ENCODE assay signal across 8 mouse cellular contexts in the genomic region with DNA sequence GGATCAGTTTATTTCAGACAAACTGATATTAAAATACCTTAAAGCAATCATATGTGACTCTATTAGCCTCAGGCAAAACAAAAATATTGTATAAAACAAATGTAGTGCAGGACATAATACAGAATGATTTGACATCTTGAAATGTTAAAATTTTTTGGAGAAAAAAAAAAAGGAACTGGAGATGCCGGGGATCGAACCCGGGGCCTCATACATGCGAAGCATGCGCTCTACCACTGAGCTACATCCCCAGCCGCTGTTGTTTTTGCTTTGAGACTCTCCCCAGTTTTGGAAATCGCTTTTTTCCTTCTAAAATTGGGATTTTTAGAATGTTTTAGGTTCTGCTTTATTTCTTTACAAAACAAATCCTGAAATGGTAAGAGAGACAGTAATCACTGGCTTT. TPM values are rescaled to one million over a fixed set of nuclear protein-coding genes. Genes with fewer than 3 reads are reported as not detected.
A peak's percentile ranks its signal among the peaks of the same experiment; 100 is the strongest.
DNase-seq lines count a peak whose midpoint lies in the region; ATAC-seq and TF ChIP-seq lines count a peak whose summit lies in the region.

No protein-coding gene starts in this region.

- no peak for TF ChIP-seq CTCF in lung, embryonic 14.5 days (IDR thresholded peaks at IDR 0.05; ENCODE audit: low read depth)

- no peaks in the 10 kb centered on the region for H3K36me3 ChIP-seq in ES-E14 (ENCODE audit: control insufficient read depth, insufficient read depth, low read length, poor library complexity, severe bottlenecking)
- H3K36me3 ChIP-seq in kidney, embryonic 14.5 days (ENCODE audit: control insufficient read depth, insufficient read depth, low read length): no peaks in the 10 kb centered on the region
- H3K36me3 ChIP-seq in lung, embryonic 14.5 days (ENCODE audit: insufficient read depth): no peaks in the 10 kb centered on the region
- no peaks in the 10 kb centered on the region for H3K36me3 ChIP-seq in neural tube, embryonic 14.5 days (ENCODE audit: control insufficient read depth, insufficient read depth, low read length)

- peak; percentile 42 to 43 for DNase-seq in adrenal gland, adult 18-20 months (ENCODE audit: low spot score in 2 of 2)
- no peak for DNase-seq in adrenal gland, adult 8-10 months
- no peak for DNase-seq in ES-E14 (ENCODE audit: low read depth, low spot score)
- DNase-seq in cerebellum, postnatal 25 days: peak; percentile 71 to 79
- peak; percentile 44 for DNase-seq in heart, adult 8-10 months (ENCODE audit: low spot score)
- DNase-seq in lung, embryonic 14.5 days: peak; percentile 88

- H3K4me2 ChIP-seq in kidney, embryonic 14.5 days (replicated peaks; ENCODE audit: low read depth, low read length): peak overlapping the region; percentile 47
- peak overlapping the region; percentile 61 for H3K4me2 ChIP-seq in lung, embryonic 14.5 days
- peak overlapping the region; percentile 42 for H3K4me2 ChIP-seq in neural tube, embryonic 14.5 days (ENCODE audit: low read depth, low read length)

- peak; percentile 44; the same call in 1 of the 2 replicates for ATAC-seq in kidney, embryonic 14.5 days (ENCODE audit: low FRiP score, low TSS enrichment)
- ATAC-seq in lung, embryonic 14.5 days (ENCODE audit: insufficient read depth): peak; percentile 64; the same call in 1 of the 2 replicates
- ATAC-seq in neural tube, embryonic 14.5 days (ENCODE audit: low read depth): peak; percentile 68

- in situ Hi-C loops in ES-E14 (cut with MboI; ENCODE audit: low sequenced_read_pairs in 2 of 2, unreplicated experiment in 2 of 2): loop anchor here (25.0 kb wide), 1 partner anchor 1526 kb away; no protein-coding TSS in a partner anchor

- no peak overlapping the region for H3K9ac ChIP-seq in ES-E14 (ENCODE audit: insufficient read depth, low read depth, low read length, poor library complexity, severe bottlenecking)
- peak overlapping the region; percentile 28; the same call in 1 of the 2 replicates for H3K9ac ChIP-seq in kidney, embryonic 14.5 days (ENCODE audit: low read depth, low read length)
- H3K9ac ChIP-seq in lung, embryonic 14.5 days: peak overlapping the region; percentile 46
- peak overlapping the region; percentile 32; the same call in 1 of the 2 replicates for H3K9ac ChIP-seq in neural tube, embryonic 14.5 days (replicated peaks; ENCODE audit: low read depth, low read length)

- under 1% methylated on average over 7 of the region's 7 CpGs for WGBS in kidney, embryonic 14.5 days
- under 1% methylated on average over 7 of the region's 7 CpGs for WGBS in lung, embryonic 14.5 days
- under 1% methylated on average over 7 of the region's 7 CpGs for WGBS in neural tube, embryonic 14.5 days

- no peaks in the 10 kb centered on the region for H3K9me3 ChIP-seq in ES-E14 (ENCODE audit: control insufficient read depth, insufficient read depth, low read depth, low read length)
- H3K9me3 ChIP-seq in kidney, embryonic 14.5 days (ENCODE audit: control insufficient read depth, low read length): no peaks in the 10 kb centered on the region
- no peaks in the 10 kb centered on the region for H3K9me3 ChIP-seq in lung, embryonic 14.5 days (ENCODE audit: low read depth, low read length)
- H3K9me3 ChIP-seq in neural tube, embryonic 14.5 days (ENCODE audit: control insufficient read depth, low read length): no peaks in the 10 kb centered on the region

- H3K27me3 ChIP-seq in kidney, embryonic 14.5 days (ENCODE audit: control insufficient read depth, insufficient read depth, low read length): no peaks in the 10 kb centered on the region
- H3K27me3 ChIP-seq in lung, embryonic 14.5 days (ENCODE audit: insufficient read depth, low read length): no peaks in the 10 kb centered on the region
- no peaks in the 10 kb centered on the region for H3K27me3 ChIP-seq in neural tube, embryonic 14.5 days (ENCODE audit: control insufficient read depth, insufficient read depth, low read length)

- H3K4me1 ChIP-seq in ES-E14 (ENCODE audit: control insufficient read depth in 2 of 2, insufficient read depth in 2 of 2, low read length in 2 of 2, poor library complexity in 1 of 2): no peaks in the 10 kb centered on the region
- 0 out of 2 replicates have a peak, but pooled peaks cover 11% of the 10 kb centered on the region for H3K4me1 ChIP-seq in kidney, embryonic 14.5 days (ENCODE audit: control insufficient read depth, insufficient read depth, low read length)
- H3K4me1 ChIP-seq in lung, embryonic 14.5 days (ENCODE audit: insufficient read depth): 0 out of 2 replicates have a peak, but pooled peaks cover 3% of the 10 kb centered on the region
- no peaks in the 10 kb centered on the region for H3K4me1 ChIP-seq in neural tube, embryonic 14.5 days (ENCODE audit: control insufficient read depth, insufficient read depth, low read length)

- H3K27ac ChIP-seq in ES-E14 (ENCODE audit: insufficient read depth, low read depth, low read length, poor library complexity, severe bottlenecking): no peak overlapping the region; the same call in 1 of the 2 replicates
- no peak overlapping the region for H3K27ac ChIP-seq in kidney, embryonic 14.5 days (ENCODE audit: low read depth, low read length)
- peak overlapping the region; percentile 61 for H3K27ac ChIP-seq in lung, embryonic 14.5 days (ENCODE audit: low read depth)
- no peak overlapping the region for H3K27ac ChIP-seq in neural tube, embryonic 14.5 days (ENCODE audit: low read depth, low read length)

- H3K4me3 ChIP-seq in ES-E14 (ENCODE audit: insufficient read depth in 1 of 2, low read depth in 1 of 2, low read length in 2 of 2, poor library complexity in 1 of 2, severe bottlenecking in 1 of 2): peak overlapping the region; percentile 73
- peak overlapping the region; percentile 48 for H3K4me3 ChIP-seq in kidney, embryonic 14.5 days (ENCODE audit: low read length)
- H3K4me3 ChIP-seq in lung, embryonic 14.5 days (ENCODE audit: low read depth, low read length): peak overlapping the region; percentile 55
- H3K4me3 ChIP-seq in neural tube, embryonic 14.5 days (ENCODE audit: low read depth, low read length): peak overlapping the region; percentile 43

TF ChIP-seq in ES-E14, 5 proteins besides CTCF, POLR2A, EP300 and RAD21:
- TF ChIP-seq ZNF384 (IDR thresholded peaks at IDR 0.05; ENCODE audit: low read depth, low read length) (peak; percentile 90), CHD2 (IDR thresholded peaks at IDR 0.05; ENCODE audit: low read depth, low read length) (no peak), HCFC1 (IDR thresholded peaks at IDR 0.05; ENCODE audit: borderline replicate concordance, insufficient read depth, low read length) (no peak), MAFK (IDR thresholded peaks at IDR 0.05; ENCODE audit: insufficient read depth, low read depth, low read length) (peak; percentile 76), ZC3H11A (IDR thresholded peaks at IDR 0.05; ENCODE audit: borderline replicate concordance, low read depth, low read length) (no peak)

RNA-seq across cellular contexts. Expression of a gene that starts 14.9 kb away (rescaled TPM):
- 1 to 10 TPM; 7.9 to 8.4 TPM for total RNA-seq in adrenal gland, adult 18-20 months (2021)
- 1 to 10 TPM; 6.5 to 7.8 (median 7.1) TPM for total RNA-seq in adrenal gland, adult 8-10 months (2022)
- total RNA-seq in ES-E14 (2012; rRNA removed): 10.5 and 15.5 TPM in 2 replicates
- 1 to 10 TPM; 4.1 to 4.8 (median 4.7) TPM for total RNA-seq in heart, adult 8-10 months (2022)
- polyA plus RNA-seq in kidney, embryonic 14.5 days (2014; fragmentation: Nextera tagmentation; extraction: Ambion mirVana): 12.5 and 13.5 TPM in 2 replicates
- polyA plus RNA-seq in lung, embryonic 14.5 days (2014; fragmentation: Nextera tagmentation; extraction: Ambion mirVana): 12.7 and 13.5 TPM in 2 replicates
- polyA plus RNA-seq in neural tube, embryonic 14.5 days (2014; fragmentation: Nextera tagmentation; extraction: Ambion mirVana): 8.8 and 9.5 TPM in 2 replicates

RNA-seq across cellular contexts. Expression of a gene that starts 27.2 kb away (rescaled TPM):
- under 1 TPM in 1 of 2 experiments, not detected in 1; 0.10 TPM for total RNA-seq in adrenal gland, adult 18-20 months (2021)
- total RNA-seq in adrenal gland, adult 8-10 months (2022): not detected
- 0.11 and 0.62 TPM in 2 replicates for total RNA-seq in ES-E14 (2012; rRNA removed)
- total RNA-seq in heart, adult 8-10 months (2022): not detected
- 0.09 TPM in 2 replicates for polyA plus RNA-seq in kidney, embryonic 14.5 days (2014; fragmentation: Nextera tagmentation; extraction: Ambion mirVana)
- polyA plus RNA-seq in lung, embryonic 14.5 days (2014; fragmentation: Nextera tagmentation; extraction: Ambion mirVana): 0.07 and 0.18 TPM in 2 replicates
- polyA plus RNA-seq in neural tube, embryonic 14.5 days (2014; fragmentation: Nextera tagmentation; extraction: Ambion mirVana): 0.17 TPM in 1 of 2 replicates, not detected in the other

RNA-seq across cellular contexts. Expression of a gene that starts 50.1 kb away (rescaled TPM):
- total RNA-seq in adrenal gland, adult 18-20 months (2021): not detected
- total RNA-seq in adrenal gland, adult 8-10 months (2022): not detected
- total RNA-seq in ES-E14 (2012; rRNA removed): 0.95 and 1.5 TPM in 2 replicates
- total RNA-seq in heart, adult 8-10 months (2022): not detected
- polyA plus RNA-seq in kidney, embryonic 14.5 days (2014; fragmentation: Nextera tagmentation; extraction: Ambion mirVana): 0.31 and 0.87 TPM in 2 replicates
- 0.63 and 0.73 TPM in 2 replicates for polyA plus RNA-seq in lung, embryonic 14.5 days (2014; fragmentation: Nextera tagmentation; extraction: Ambion mirVana)
- not detected in 2 replicates for polyA plus RNA-seq in neural tube, embryonic 14.5 days (2014; fragmentation: Nextera tagmentation; extraction: Ambion mirVana)

Comparison
In these comparisons a context has a peak if more than half of its experiments do, and no peak if none do; other contexts are left out.
1. DNase-seq: peak in adrenal gland, adult 18-20 months (2 of 2), cerebellum, postnatal 25 days (2 of 2), heart, adult 8-10 months (single experiment) and lung, embryonic 14.5 days (single experiment); none in adrenal gland, adult 8-10 months (single experiment) and ES-E14 (single experiment).
2. Peak in every context shown above with its lines, with median percentiles within 50 percentile points of each other: H3K4me3 ChIP-seq, ATAC-seq and H3K4me2 ChIP-seq.